Mouse (Mus musculus) testis, postnatal 10 days (tissue): ENCODE results near the gene Mboat7.

ENCODE experiments used
- DNase-seq: peaks from one replicate; pipeline ENCODE4 v3.0.0; 2021; ENCODE audit warnings: low spot score

Gene Mboat7

GRCm38 (mm10) chr7:3643843-3644242 is 49.5 kb downstream of the Mboat7 start:
- DNase-seq, result no peak

GRCm38 (mm10) chr7:3643412-3643811 is 49.9 kb downstream of the Mboat7 start:
- DNase-seq, result no peak

- DNase-seq, result no peak
Measured at GRCm38 (mm10) chr7:3630478-3630815, 62.9 kb downstream of the Mboat7 start.

- DNase-seq, result peak; percentile 87
Measured at GRCm38 (mm10) chr7:3629543-3630477, 63.5 kb downstream of the Mboat7 start, which contains the start of the genes Tfpt and Prpf31. TSS of gene Tfpt (minus strand) at chr7:3629929. TSS of gene Prpf31 (plus strand) at chr7:3629985.

GRCm38 (mm10) chr7:3629030-3629429 is 64.3 kb downstream of the Mboat7 start:
- no peak for DNase-seq
